ENCODE assay signal across 8 mouse cellular contexts in the genomic region with DNA sequence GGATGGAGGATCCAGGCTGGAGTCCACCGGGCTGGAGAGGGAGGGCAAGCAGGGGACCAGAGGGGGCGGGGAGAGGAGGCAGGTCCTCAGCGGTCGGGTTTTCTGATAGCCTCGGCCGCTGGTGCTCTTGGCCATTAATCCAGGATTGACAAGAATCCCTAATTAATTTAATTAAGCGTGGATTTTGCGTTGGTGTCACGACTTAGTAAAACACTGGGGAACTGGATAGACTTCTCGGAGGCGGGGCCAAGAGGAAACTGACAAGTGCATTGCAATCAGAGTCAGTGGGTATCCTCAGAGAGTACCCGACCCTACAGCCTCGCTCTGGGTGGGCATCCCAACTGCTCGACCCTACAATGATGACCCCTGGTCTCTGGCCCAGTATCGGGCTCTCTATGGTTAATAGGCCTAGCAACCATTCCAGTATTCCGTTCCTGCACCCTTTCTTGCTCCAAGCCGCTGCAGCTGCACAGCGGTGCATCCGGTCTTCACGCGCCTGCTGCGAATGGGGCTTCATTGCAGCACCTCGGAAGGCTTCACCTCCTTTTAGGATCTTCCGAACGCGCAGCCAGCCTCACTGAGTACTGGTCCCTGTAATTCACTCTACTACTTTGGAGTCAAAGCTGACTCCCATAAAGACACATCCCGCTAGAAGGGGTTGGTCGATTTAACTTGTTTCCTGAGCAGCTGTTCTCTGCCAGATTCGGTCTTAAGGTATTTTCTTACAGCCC. TPM values are rescaled to one million over a fixed set of nuclear protein-coding genes. Genes with fewer than 3 reads are reported as not detected.
DNase-seq lines count a peak whose midpoint lies in the region; ATAC-seq and TF ChIP-seq lines count a peak whose summit lies in the region.

No protein-coding gene starts in this region.

- H3K4me1 ChIP-seq in E14TG2a.4 (replicated peaks; ENCODE audit: low read depth, low read length), result peaks cover 35% of the 10 kb centered on the region
- peaks cover 10% of the 10 kb centered on the region; the same call in 1 of the 2 replicates for H3K4me1 ChIP-seq in embryonic facial prominence, embryonic 14.5 days (ENCODE audit: control insufficient read depth, insufficient read depth, low read length)
- H3K4me1 ChIP-seq in hindbrain, embryonic 14.5 days (replicated peaks; ENCODE audit: control insufficient read depth, insufficient read depth, low read length), result peaks cover 15% of the 10 kb centered on the region; the same call in 1 of the 2 replicates
- peaks cover 39% of the 10 kb centered on the region for H3K4me1 ChIP-seq in liver, embryonic 12.5 days
- peaks cover 14% of the 10 kb centered on the region for H3K4me1 ChIP-seq in small intestine, adult 2 months (ENCODE audit: control insufficient read depth, insufficient read depth, insufficient read length, low read length)

- H3K27me3 ChIP-seq in E14TG2a.4 (ENCODE audit: insufficient read depth, low read length), result peaks cover 62% of the 10 kb centered on the region
- H3K27me3 ChIP-seq in embryonic facial prominence, embryonic 14.5 days (replicated peaks; ENCODE audit: control insufficient read depth, insufficient read depth, low read length), result peaks cover 63% of the 10 kb centered on the region
- H3K27me3 ChIP-seq in hindbrain, embryonic 14.5 days (ENCODE audit: control insufficient read depth, insufficient read depth, low read length), result peaks cover 61% of the 10 kb centered on the region
- H3K27me3 ChIP-seq in liver, embryonic 12.5 days (replicated peaks), result peaks cover 66% of the 10 kb centered on the region
- H3K27me3 ChIP-seq in small intestine, adult 2 months (ENCODE audit: control insufficient read depth, insufficient read depth, low read length), result peaks cover 54% of the 10 kb centered on the region

- no peak for TF ChIP-seq POLR2A in small intestine, adult 2 months (IDR thresholded peaks at IDR 0.05; ENCODE audit: low read depth, low read length)

- H3K27ac ChIP-seq in embryonic facial prominence, embryonic 14.5 days (replicated peaks; ENCODE audit: low read depth, low read length), result peak overlapping the region; percentile 56; the same call in 1 of the 2 replicates
- H3K27ac ChIP-seq in hindbrain, embryonic 14.5 days, result peak overlapping the region; percentile 55
- no peak overlapping the region for H3K27ac ChIP-seq in liver, embryonic 12.5 days
- H3K27ac ChIP-seq in small intestine, adult 2 months (ENCODE audit: insufficient read depth, low read depth, low read length), result no peak overlapping the region

- no peak for TF ChIP-seq CTCF in E14TG2a.4 (conservative IDR thresholded peaks at IDR 0.05; ENCODE audit: low read length)
- TF ChIP-seq CTCF in small intestine, adult 2 months (IDR thresholded peaks at IDR 0.05; ENCODE audit: extremely low read depth, insufficient read length, insufficient replicate concordance, low read depth, low read length), result no peak

- H3K36me3 ChIP-seq in E14TG2a.4 (ENCODE audit: insufficient read depth, low read length), result no peaks in the 10 kb centered on the region
- H3K36me3 ChIP-seq in embryonic facial prominence, embryonic 14.5 days (ENCODE audit: control insufficient read depth, insufficient read depth, low read length), result no peaks in the 10 kb centered on the region
- H3K36me3 ChIP-seq in hindbrain, embryonic 14.5 days (replicated peaks; ENCODE audit: control insufficient read depth, insufficient read depth), result no peaks in the 10 kb centered on the region
- no peaks in the 10 kb centered on the region for H3K36me3 ChIP-seq in liver, embryonic 12.5 days
- H3K36me3 ChIP-seq in small intestine, adult 2 months (ENCODE audit: control insufficient read depth, insufficient read depth, low read length), result no peaks in the 10 kb centered on the region

- ATAC-seq in embryonic facial prominence, embryonic 14.5 days (ENCODE audit: low read depth), result no peak
- no peak for ATAC-seq in hindbrain, embryonic 14.5 days (ENCODE audit: low FRiP score)
- no peak for ATAC-seq in liver, embryonic 12.5 days

- peak overlapping the region; percentile 85 for H3K4me2 ChIP-seq in embryonic facial prominence, embryonic 14.5 days (ENCODE audit: low read depth, low read length)
- H3K4me2 ChIP-seq in hindbrain, embryonic 14.5 days (replicated peaks), result peak overlapping the region; percentile 54
- H3K4me2 ChIP-seq in liver, embryonic 12.5 days, result peak overlapping the region; percentile 71

- H3K9me3 ChIP-seq in E14TG2a.4 (ENCODE audit: low read length), result no peaks in the 10 kb centered on the region
- no peaks in the 10 kb centered on the region for H3K9me3 ChIP-seq in embryonic facial prominence, embryonic 14.5 days (ENCODE audit: control insufficient read depth, low read length)
- H3K9me3 ChIP-seq in hindbrain, embryonic 14.5 days (ENCODE audit: control insufficient read depth, low read length), result no peaks in the 10 kb centered on the region
- H3K9me3 ChIP-seq in liver, embryonic 12.5 days (replicated peaks), result no peaks in the 10 kb centered on the region

- DNase-seq in heart, adult 11 months, result peak; percentile 89
- no peak for DNase-seq in heart, adult 8-10 months (ENCODE audit: low spot score)
- DNase-seq in embryonic facial prominence, embryonic 14.5 days (ENCODE audit: low spot score), result peak; percentile 66
- no peak for DNase-seq in hindbrain, embryonic 14.5 days (ENCODE audit: low spot score)
- DNase-seq in c-Kit-positive CD71-positive TER-119-positive erythroid progenitor cells, embryonic 14.5 days (ENCODE audit: low spot score), result no peak

- H3K4me3 ChIP-seq in E14TG2a.4 (replicated peaks; ENCODE audit: low read length), result peak overlapping the region; percentile 77
- H3K4me3 ChIP-seq in embryonic facial prominence, embryonic 14.5 days (ENCODE audit: low read depth, low read length), result peak overlapping the region; percentile 65
- H3K4me3 ChIP-seq in hindbrain, embryonic 14.5 days (replicated peaks; ENCODE audit: low read length), result peak overlapping the region; percentile 39
- peak overlapping the region; percentile 57 for H3K4me3 ChIP-seq in liver, embryonic 12.5 days
- H3K4me3 ChIP-seq in small intestine, adult 2 months (ENCODE audit: low read depth, low read length), result peak overlapping the region; percentile 26

- peak overlapping the region; percentile 38 for H3K9ac ChIP-seq in embryonic facial prominence, embryonic 14.5 days (ENCODE audit: low read depth, low read length)
- 0 out of 2 replicates have a peak overlapping the region, but pooled peaks have one; percentile 5 for H3K9ac ChIP-seq in hindbrain, embryonic 14.5 days
- no peak overlapping the region for H3K9ac ChIP-seq in liver, embryonic 12.5 days

- under 1% methylated on average over 29 of the region's 29 CpGs for WGBS in embryonic facial prominence, embryonic 14.5 days
- WGBS in hindbrain, embryonic 14.5 days, result under 1% methylated on average over 29 of the region's 29 CpGs
- WGBS in liver, embryonic 12.5 days (ENCODE audit: insufficient replicate concordance), result under 1% methylated on average over 29 of the region's 29 CpGs
- WGBS in small intestine, adult 2 months, result 2% methylated on average over 29 of the region's 29 CpGs

RNA-seq across cellular contexts. Expression of gene Shox2, which starts 0.8 kb away (rescaled TPM):
- 1 to 10 TPM in 2 of 4 experiments, under 1 TPM in 2; 0.50 to 1.4 (median 0.93) TPM for total RNA-seq in heart, adult 8-10 months (2022)
- polyA plus RNA-seq in embryonic facial prominence, embryonic 14.5 days (2014; fragmentation: Nextera tagmentation; extraction: Ambion mirVana), result 17.8 and 18.6 TPM in 2 replicates
- polyA plus RNA-seq in hindbrain, embryonic 14.5 days (2014; fragmentation: Nextera tagmentation; extraction: Ambion mirVana), result 26.3 and 27.5 TPM in 2 replicates
- polyA plus RNA-seq in liver, embryonic 12.5 days (2016; fragmentation: Nextera tagmentation; extraction: Ambion mirVana), result 0.17 and 0.24 TPM in 2 replicates
- polyA plus RNA-seq in small intestine, adult 2 months (2012; rRNA removed), result 0.09 TPM in 1 of 2 replicates, not detected in the other

RNA-seq across cellular contexts. Expression of gene Rsrc1, which starts 1.2 kb away (rescaled TPM):
- 10 to 100 TPM; 10.7 to 13.9 (median 11.9) TPM for total RNA-seq in heart, adult 8-10 months (2022)
- 36.6 and 37.0 TPM in 2 replicates for polyA plus RNA-seq in embryonic facial prominence, embryonic 14.5 days (2014; fragmentation: Nextera tagmentation; extraction: Ambion mirVana)
- 32.7 and 34.8 TPM in 2 replicates for polyA plus RNA-seq in hindbrain, embryonic 14.5 days (2014; fragmentation: Nextera tagmentation; extraction: Ambion mirVana)
- 15.1 and 16.3 TPM in 2 replicates for polyA plus RNA-seq in liver, embryonic 12.5 days (2016; fragmentation: Nextera tagmentation; extraction: Ambion mirVana)
- polyA plus RNA-seq in small intestine, adult 2 months (2012; rRNA removed), result 0.95 and 1.3 TPM in 2 replicates

Comparison
In these comparisons a context has a peak if more than half of its experiments do, and no peak if none do; other contexts are left out.
1. DNase-seq: peak in heart, adult 11 months (single experiment) and embryonic facial prominence, embryonic 14.5 days (single experiment); none in heart, adult 8-10 months (single experiment), hindbrain, embryonic 14.5 days (single experiment) and c-Kit-positive CD71-positive TER-119-positive erythroid progenitor cells, embryonic 14.5 days (single experiment).
2. H3K4me3 ChIP-seq: peak in every context shown above with its lines; median percentile 77 in E14TG2a.4; 65 in embryonic facial prominence, embryonic 14.5 days; 57 in liver, embryonic 12.5 days; 39 in hindbrain, embryonic 14.5 days; 26 in small intestine, adult 2 months.
3. H3K27ac ChIP-seq: peak in embryonic facial prominence, embryonic 14.5 days (single experiment) and hindbrain, embryonic 14.5 days (single experiment); none in liver, embryonic 12.5 days (single experiment) and small intestine, adult 2 months (single experiment).
4. RNA of gene Shox2, which starts 0.8 kb away (polyA plus RNA-seq): 26.3 to 27.5 TPM in hindbrain, embryonic 14.5 days and 17.8 to 18.6 TPM in embryonic facial prominence, embryonic 14.5 days; 0.17 to 0.24 TPM in liver, embryonic 12.5 days and 0.09 TPM in small intestine, adult 2 months; every median in the first group is over 10 times any median in the second.
5. Peak in every context shown above with its lines, with median percentiles within 50 percentile points of each other: H3K4me2 ChIP-seq.